Mouse (Mus musculus): ENCODE measurements around the gene Pip5kl1. TPM values are rescaled to one million over a fixed set of nuclear protein-coding genes. Genes with fewer than 3 reads are reported as not detected.

The Pip5kl1 gene
- total and polyA plus RNA-seq, 2 experiments, result not detected

- TF ChIP-seq CTCF (IDR thresholded peaks at IDR 0.05; ENCODE audit: low read depth, low read length) (peak; percentile 58), POLR2A (IDR thresholded peaks at IDR 0.05; ENCODE audit: extremely low read depth, insufficient read depth, low read length) (0 out of 2 replicates have a peak, but pooled peaks have one; percentile 8)
- no peaks in the 10 kb centered on the region for H3K36me3 ChIP-seq (ENCODE audit: control insufficient read depth, insufficient read depth, low read length)
- peaks cover 16% of the 10 kb centered on the region for H3K4me1 ChIP-seq (ENCODE audit: control insufficient read depth, insufficient read depth, low read length)
- 14% methylated on average over 54 of the region's 55 CpGs for WGBS
- peak overlapping the region; percentile 85 for H3K9ac ChIP-seq (ENCODE audit: low read depth, low read length)
- H3K4me3 ChIP-seq (ENCODE audit: insufficient read depth, low read depth, low read length), result peak overlapping the region; percentile 79
- no peak overlapping the region for H3K27ac ChIP-seq (replicated peaks; ENCODE audit: insufficient read depth, low read depth, low read length)
- H3K79me2 ChIP-seq (ENCODE audit: control insufficient read depth, insufficient read depth, low read length), result no peaks in the 10 kb centered on the region; the same call in 1 of the 2 replicates
- DNase-seq (ENCODE audit: extremely low read depth, low read depth, low spot score), result peak; percentile 49
- H3K27me3 ChIP-seq (ENCODE audit: control insufficient read depth, insufficient read depth, low read length), result no peaks in the 10 kb centered on the region
Observed at GRCm38 (mm10) chr2:32606161-32607142, 31.9 kb downstream of the Pip5kl1 start.

GRCm38 (mm10) chr2:32607262-32607947 lies 32.8 kb downstream of the Pip5kl1 start:
- TF ChIP-seq CTCF (IDR thresholded peaks at IDR 0.05; ENCODE audit: low read depth, low read length), result no peak
- no peak for TF ChIP-seq POLR2A (IDR thresholded peaks at IDR 0.05; ENCODE audit: extremely low read depth, insufficient read depth, low read length)
- DNase-seq (ENCODE audit: extremely low read depth, low read depth, low spot score), result peak; percentile 64
- H3K27me3 ChIP-seq (ENCODE audit: control insufficient read depth, insufficient read depth, low read length), result no peaks in the 10 kb centered on the region

DNA sequence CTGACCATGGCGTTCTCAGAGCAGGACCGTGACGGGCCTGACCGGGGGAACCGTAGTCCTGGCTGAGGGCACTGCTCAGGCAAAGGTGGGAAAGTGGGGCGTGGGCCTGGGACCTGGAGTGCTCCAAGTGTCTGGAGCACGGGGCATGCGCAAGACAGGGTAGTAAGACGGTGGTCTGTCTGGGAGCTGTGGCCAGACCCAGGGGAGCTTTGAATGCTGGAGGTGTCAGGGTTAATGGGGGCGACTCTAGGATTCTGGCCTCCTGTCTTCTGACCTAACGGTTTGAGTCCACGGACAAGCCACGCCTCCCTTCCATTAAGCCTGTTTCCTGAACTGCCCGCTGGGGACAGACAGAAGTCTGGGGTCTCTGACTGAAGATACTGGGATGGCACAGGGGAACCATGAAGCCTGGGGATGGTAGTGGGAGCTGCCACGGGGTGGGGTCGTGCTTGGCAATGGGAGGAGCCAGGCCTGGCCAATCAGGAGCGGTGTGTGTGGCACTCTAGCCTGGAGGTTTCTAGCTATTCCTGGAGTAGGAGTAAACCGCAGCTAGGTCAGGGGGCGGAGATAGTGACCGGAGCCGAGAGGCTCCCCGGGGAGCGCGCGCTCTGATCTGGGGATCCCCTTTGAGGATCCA lies 33.7 kb downstream of the Pip5kl1 start:
- Histone ChIP-seq H3K4me3 (ENCODE audit: insufficient read depth, low read depth, low read length) (peak overlapping the region; percentile 37), H3K27me3 (ENCODE audit: control insufficient read depth, insufficient read depth, low read length) (no peaks in the 10 kb centered on the region), H3K36me3 (ENCODE audit: control insufficient read depth, insufficient read depth, low read length) (no peaks in the 10 kb centered on the region), H3K4me1 (ENCODE audit: control insufficient read depth, insufficient read depth, low read length) (peaks cover 16% of the 10 kb centered on the region), H3K9ac (ENCODE audit: low read depth, low read length) (peak overlapping the region; percentile 63), H3K79me2 (ENCODE audit: control insufficient read depth, insufficient read depth, low read length) (no peaks in the 10 kb centered on the region; the same call in 1 of the 2 replicates), H3K27ac (replicated peaks; ENCODE audit: insufficient read depth, low read depth, low read length) (peak overlapping the region; percentile 88)
- TF ChIP-seq POLR2A (IDR thresholded peaks at IDR 0.05; ENCODE audit: extremely low read depth, insufficient read depth, low read length), result 0 out of 2 replicates have a peak, but pooled peaks have one; percentile 15
- TF ChIP-seq CTCF (IDR thresholded peaks at IDR 0.05; ENCODE audit: low read depth, low read length), result no peak
- WGBS, result 2% methylated on average over 25 of the region's 25 CpGs
- DNase-seq (ENCODE audit: extremely low read depth, low read depth, low spot score), result peak; percentile 88

More at GRCm38 (mm10) chr2:32607262-32607947, 32.8 kb downstream of the Pip5kl1 start:
- peak overlapping the region; percentile 85 for H3K9ac ChIP-seq (ENCODE audit: low read depth, low read length)
- H3K4me3 ChIP-seq (ENCODE audit: insufficient read depth, low read depth, low read length), result peak overlapping the region; percentile 79
- H3K36me3 ChIP-seq (ENCODE audit: control insufficient read depth, insufficient read depth, low read length), result no peaks in the 10 kb centered on the region
- no peaks in the 10 kb centered on the region; the same call in 1 of the 2 replicates for H3K79me2 ChIP-seq (ENCODE audit: control insufficient read depth, insufficient read depth, low read length)
- 4% methylated on average over 34 of the region's 34 CpGs for WGBS
- H3K4me1 ChIP-seq (ENCODE audit: control insufficient read depth, insufficient read depth, low read length), result peaks cover 16% of the 10 kb centered on the region
- peak overlapping the region; percentile 26 for H3K27ac ChIP-seq (replicated peaks; ENCODE audit: insufficient read depth, low read depth, low read length)

DNA sequence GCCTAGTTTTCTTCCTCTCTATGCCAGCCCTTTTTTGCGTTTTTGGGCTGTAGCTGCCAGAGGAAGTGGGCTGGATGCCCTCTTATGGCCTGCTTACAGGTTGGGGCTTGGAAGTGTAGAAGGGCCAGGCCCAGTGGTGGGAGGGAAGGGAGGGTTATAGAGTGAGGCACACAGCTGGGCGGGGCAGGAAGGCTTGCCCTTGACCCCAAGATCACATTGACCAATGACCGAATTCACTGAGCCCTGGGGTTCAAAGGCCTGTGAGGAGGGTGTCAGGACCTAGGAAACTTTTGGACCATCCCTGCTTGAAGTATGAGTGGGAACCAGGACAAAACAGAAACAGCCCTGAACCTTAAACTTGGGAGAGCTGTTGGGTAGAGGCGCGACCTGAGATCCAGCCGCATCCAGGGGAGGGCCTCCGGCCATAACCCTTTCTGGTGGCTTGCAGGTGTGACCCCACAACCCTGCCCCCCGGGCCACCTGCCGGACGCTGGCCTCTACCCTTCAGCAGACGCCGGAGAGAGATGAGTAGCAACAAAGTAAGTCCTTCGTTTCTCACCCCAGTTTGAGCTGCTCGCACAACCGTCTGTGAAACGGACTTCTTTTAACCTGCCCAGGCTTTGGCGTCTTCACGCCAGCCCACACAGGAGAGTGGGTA lies 34.3 kb downstream of the Pip5kl1 start:
- peak; percentile 95 for DNase-seq (ENCODE audit: extremely low read depth, low read depth, low spot score)

More for the DNA sequence above, 34.3 kb downstream of the Pip5kl1 start:
- H3K9ac ChIP-seq (ENCODE audit: low read depth, low read length), result peak overlapping the region; percentile 63
- no peaks in the 10 kb centered on the region for H3K27me3 ChIP-seq (ENCODE audit: control insufficient read depth, insufficient read depth, low read length)
- no peak for TF ChIP-seq POLR2A (IDR thresholded peaks at IDR 0.05; ENCODE audit: extremely low read depth, insufficient read depth, low read length)
- no peak for TF ChIP-seq CTCF (IDR thresholded peaks at IDR 0.05; ENCODE audit: low read depth, low read length)
- 28% methylated on average over 18 of the region's 18 CpGs for WGBS
- H3K4me1 ChIP-seq (ENCODE audit: control insufficient read depth, insufficient read depth, low read length), result peaks cover 16% of the 10 kb centered on the region
- H3K27ac ChIP-seq (replicated peaks; ENCODE audit: insufficient read depth, low read depth, low read length), result peak overlapping the region; percentile 88
- no peaks in the 10 kb centered on the region for H3K36me3 ChIP-seq (ENCODE audit: control insufficient read depth, insufficient read depth, low read length)
- peak overlapping the region; percentile 66 for H3K4me3 ChIP-seq (ENCODE audit: insufficient read depth, low read depth, low read length)
- H3K79me2 ChIP-seq (ENCODE audit: control insufficient read depth, insufficient read depth, low read length), result no peaks in the 10 kb centered on the region; the same call in 1 of the 2 replicates
